Mouse (Mus musculus): ENCODE data around the gene Astn1.

Gene Astn1

GRCm38 (mm10) chr1:158361964-158362291 is at the start of gene Astn1:
TSS of gene Astn1 (plus strand) at chr1:158362273.
- peak; percentile 16 for DNase-seq

GRCm38 (mm10) chr1:158323325-158323724 is 38.7 kb upstream of the Astn1 start:
- DNase-seq = no peak

- peak; percentile 61 for DNase-seq
Observed at GRCm38 (mm10) chr1:158328126-158328525, 33.9 kb upstream of the Astn1 start.

- DNase-seq = no peak
Observed at GRCm38 (mm10) chr1:158328839-158329238, 33.2 kb upstream of the Astn1 start.

GRCm38 (mm10) chr1:158343243-158343714 is 18.8 kb upstream of the Astn1 start:
- DNase-seq = no peak

- DNase-seq = no peak
Observed at GRCm38 (mm10) chr1:158353656-158354371, 8.3 kb upstream of the Astn1 start.

- peak; percentile 23 for DNase-seq
Observed at GRCm38 (mm10) chr1:158355177-158356050, 6.7 kb upstream of the Astn1 start.

DNA sequence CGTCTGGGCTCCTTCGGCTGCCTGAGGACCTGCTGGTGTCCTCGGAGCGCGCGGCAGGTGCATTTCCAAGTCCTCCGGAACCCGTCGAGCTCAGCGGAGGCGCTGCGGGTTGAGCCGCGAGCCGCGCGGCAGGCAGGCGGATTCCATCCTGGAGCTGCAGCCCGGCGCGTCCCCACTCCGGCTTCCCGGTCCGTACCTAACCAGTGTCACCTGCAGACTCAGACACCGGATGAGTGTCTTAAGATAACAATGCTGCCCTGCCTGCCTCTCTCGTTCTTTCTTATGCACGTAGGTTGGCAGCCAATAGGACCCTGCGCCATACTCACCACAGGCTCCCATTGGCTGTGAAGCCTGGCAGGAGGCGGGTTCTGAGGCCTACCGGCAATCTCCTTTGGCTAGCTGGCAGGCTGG is 6.0 kb upstream of the Astn1 start, which contains the start of gene Brinp2:
TSS of gene Brinp2 (minus strand) at position 276 of the 411 bp plus-strand sequence.
- peak; percentile 93 for DNase-seq

DNA sequence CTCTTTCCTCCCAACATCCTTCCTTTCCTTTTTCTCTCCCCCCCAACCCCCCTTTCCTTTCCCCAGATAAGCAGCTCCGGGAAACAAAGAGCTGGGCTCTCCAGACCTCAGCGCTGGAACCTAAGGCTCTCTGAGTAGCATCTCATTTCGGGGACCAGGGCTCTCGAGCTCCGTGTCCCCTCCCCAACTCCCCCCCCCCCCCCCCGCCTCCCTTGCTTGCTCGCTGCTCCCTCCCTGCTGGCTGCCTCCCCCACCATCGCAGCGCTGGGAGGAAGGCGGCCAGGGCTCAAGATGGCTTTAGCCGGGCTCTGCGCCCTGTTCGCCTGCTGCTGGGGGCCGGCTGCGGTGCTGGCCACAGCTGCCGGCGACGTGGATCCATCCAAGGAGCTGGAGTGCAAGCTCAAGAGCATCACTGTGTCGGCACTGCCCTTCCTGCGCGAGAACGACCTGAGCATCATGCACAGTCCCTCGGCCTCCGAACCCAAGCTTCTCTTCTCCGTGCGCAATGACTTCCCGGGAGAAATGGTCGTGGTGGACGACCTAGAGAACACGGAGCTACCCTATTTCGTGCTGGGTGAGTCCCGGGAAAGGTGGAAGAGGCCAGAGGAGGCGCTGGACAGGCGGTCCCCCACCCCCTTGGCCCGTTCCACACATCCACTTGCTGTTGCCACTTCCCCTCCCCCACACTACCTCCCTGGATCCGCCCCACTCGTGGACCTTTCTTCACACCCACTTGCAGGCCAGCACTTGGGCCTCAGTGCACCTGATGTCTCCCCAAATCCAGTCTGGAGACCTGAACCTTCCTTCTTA is 424 bp downstream of the Astn1 start:
- DNase-seq = peak; percentile 59

DNA sequence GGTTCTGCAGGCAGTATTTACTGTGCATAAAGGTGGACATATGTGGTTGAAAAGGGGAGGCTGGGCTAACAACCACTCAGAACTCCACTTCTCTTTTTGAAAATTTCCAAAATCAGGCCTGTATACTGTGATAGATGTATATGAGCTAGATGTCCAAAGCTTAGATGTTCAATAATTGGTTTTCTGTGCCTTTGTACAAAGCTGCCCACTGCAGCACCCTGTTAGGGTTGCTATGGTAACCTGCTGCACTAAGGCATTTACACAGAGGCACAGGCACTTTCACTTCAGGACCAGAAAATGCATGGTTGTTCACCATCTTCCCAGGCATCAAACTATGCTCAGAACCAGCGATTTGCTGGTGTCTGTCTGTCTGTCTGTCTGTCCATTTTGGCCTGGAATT is 2.4 kb downstream of the Astn1 start:
- DNase-seq = no peak

DNA sequence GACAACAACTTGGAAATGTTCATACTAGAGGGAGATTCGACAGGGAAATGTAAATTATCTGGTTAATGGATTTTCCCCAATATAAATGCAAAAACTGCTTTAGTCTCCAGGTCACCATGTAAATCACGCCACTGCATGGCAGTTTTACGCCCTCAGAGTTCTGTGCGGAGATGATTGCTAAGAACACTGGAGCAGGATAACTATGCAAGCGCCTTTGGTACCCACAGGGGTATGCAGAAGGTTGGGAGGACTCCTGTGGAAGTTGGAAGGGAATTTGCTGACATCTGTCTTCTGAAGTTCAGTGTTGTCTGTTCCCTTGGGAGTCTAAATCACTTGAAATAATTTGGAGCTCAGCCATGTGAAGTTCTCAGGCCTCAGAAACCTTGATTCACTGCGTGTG is 20.2 kb downstream of the Astn1 start:
- DNase-seq = no peak

- DNase-seq = no peak
Observed at GRCm38 (mm10) chr1:158383210-158383609, 21.1 kb downstream of the Astn1 start.

GRCm38 (mm10) chr1:158385311-158385710 is 23.2 kb downstream of the Astn1 start:
- DNase-seq = no peak

- no peak for DNase-seq
Observed at GRCm38 (mm10) chr1:158386781-158387180, 24.7 kb downstream of the Astn1 start.

GRCm38 (mm10) chr1:158388995-158389394 is 26.9 kb downstream of the Astn1 start:
- DNase-seq = no peak

DNA sequence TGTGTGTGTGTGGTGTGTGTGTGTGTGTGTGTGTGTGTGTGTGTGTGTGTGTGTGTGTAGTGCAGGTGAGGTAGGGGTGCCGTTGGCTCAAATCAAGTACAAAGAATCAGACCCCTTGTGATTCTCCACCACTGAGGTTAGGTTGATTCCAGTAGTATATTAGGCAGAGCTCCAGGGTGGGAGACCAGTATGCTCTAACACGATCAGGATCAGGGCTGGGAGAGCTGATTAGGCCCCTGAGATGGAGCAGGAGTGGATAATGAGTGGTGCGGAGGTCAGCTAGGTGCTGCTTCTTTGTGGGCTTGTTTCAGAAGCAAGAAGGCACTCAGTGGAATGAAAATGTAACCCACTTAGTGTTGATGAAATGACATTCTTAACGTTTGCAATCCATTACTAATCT is 28.6 kb downstream of the Astn1 start:
- DNase-seq = no peak

GRCm38 (mm10) chr1:158397058-158397457 is 35.0 kb downstream of the Astn1 start:
- no peak for DNase-seq

DNA sequence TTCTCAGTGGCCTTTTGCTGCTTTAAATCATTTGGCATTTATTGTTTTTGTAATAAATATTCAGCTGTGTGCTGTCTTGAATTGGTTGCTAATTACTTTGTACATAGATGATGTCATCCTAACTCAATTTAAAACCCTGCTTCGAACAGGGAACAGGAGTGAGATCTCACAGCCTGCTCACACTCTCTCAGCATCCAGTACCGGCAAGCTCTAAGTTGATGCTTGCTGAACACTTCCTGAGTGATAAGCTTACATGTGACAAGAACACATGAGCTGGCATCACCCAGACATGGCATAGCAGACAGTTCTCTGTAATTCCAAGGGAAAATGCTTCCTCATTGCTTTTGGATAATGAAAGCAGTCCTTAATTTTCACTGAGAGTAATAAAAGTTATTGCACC is 38.8 kb downstream of the Astn1 start:
- no peak for DNase-seq

DNA sequence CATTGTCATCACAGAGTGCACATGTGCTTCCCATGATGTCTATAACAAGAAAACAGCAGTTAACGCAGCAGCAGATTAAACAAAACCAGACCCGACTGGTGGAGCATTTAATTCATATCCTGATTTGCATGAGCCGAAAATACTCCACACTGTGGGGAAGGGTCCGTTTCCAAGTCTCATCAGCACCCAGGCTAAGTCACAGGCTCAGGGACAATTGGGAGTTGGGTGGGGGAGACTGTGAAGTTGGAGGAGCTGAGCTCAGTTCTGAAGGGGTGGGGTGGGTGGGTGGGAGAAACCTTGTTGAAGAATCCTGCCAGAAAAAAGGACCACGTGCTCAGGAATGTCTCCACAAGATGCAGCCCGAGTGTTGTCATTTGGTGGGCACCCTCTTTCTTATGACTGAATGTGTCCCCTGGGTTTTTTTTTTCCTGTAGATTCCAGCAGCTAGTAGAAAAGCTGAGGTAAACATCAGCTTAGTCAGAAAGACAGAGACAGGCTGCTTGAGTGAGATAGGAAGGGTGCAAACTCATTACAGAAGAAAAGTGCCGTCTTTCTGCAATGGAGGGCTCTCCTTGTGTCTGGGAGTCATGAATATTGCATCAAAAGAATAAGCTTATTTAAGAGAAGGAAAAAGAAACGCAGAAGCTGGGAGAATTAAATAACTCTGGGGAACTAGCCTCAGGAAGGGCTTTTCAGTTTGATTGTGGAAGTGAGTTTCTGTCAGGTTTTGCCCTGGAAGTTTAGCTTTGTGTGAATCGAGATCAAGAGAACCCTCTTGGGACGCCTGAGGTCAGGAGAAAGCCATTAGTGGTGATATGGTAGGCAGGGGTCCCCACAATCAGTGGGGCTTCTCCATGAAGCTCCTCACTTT is 44.1 kb downstream of the Astn1 start:
- no peak for DNase-seq

- no peak for DNase-seq
Observed at GRCm38 (mm10) chr1:158408124-158408523, 46.1 kb downstream of the Astn1 start.

GRCm38 (mm10) chr1:158411146-158411545 is 49.1 kb downstream of the Astn1 start:
- DNase-seq = no peak

DNA sequence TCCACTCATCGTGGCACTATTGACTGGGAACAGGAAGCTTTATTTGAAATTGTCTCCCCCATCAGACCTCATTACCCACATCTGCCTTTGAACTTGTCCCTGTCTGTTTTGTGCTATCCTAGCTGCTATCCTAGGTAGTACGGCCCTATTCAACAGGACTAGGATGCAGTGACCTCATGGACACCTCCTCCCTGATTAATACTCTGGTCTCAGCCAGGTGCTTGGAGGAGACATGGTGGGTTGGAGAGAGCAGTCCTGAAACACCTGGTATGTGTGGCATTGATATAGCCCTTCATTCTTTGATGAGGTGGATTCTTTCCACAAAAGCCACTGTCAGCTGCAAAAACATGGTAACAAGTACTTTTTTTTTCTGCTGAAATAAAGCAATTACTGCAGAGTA is 52.1 kb downstream of the Astn1 start:
- no peak for DNase-seq
